Mouse (Mus musculus) heart, embryonic 16.5 days (tissue): ENCODE measurements around the gene Ufd1. TPM values are rescaled to one million over a fixed set of nuclear protein-coding genes. Genes with fewer than 3 reads are reported as not detected.

Source experiments
- ATAC-seq: fragments of 200-750 bp; cut with Nextera tagmentation; replicated peaks from 2 replicates; pipeline ENCODE4 v1.8.0; 2017; ENCODE audit warnings: moderate number of reproducible peaks; ENCODE audit not compliant: insufficient read depth, low FRiP score; ENCODE audit errors: extremely low read depth
- H3K27ac ChIP-seq: fragments of 300-500 bp; sonication (generic); 2 replicates; pipeline ENCODE4 v1.5.1; 2014; ENCODE audit warnings: mild to moderate bottlenecking, low read length, control low read depth, moderate library complexity
- H3K27me3 ChIP-seq: fragments of 300-500 bp; sonication (generic); 2 replicates; pipeline ENCODE4 v1.6.1; 2014; ENCODE audit warnings: low read length, mixed read lengths; ENCODE audit not compliant: control insufficient read depth, insufficient read depth
- H3K36me3 ChIP-seq: fragments of 300-500 bp; sonication (generic); 2 replicates; pipeline ENCODE4 v1.6.1; 2014; ENCODE audit not compliant: control insufficient read depth, insufficient read depth
- H3K4me1 ChIP-seq: fragments of 300-500 bp; sonication (generic); 2 replicates; pipeline ENCODE4 v1.6.1; 2014; ENCODE audit warnings: low read length, mixed read lengths; ENCODE audit not compliant: control insufficient read depth, insufficient read depth
- H3K4me2 ChIP-seq: fragments of 300-500 bp; sonication (generic); 2 replicates; pipeline ENCODE4 v1.6.1; 2014; ENCODE audit warnings: low read depth, mild to moderate bottlenecking, control low read depth, low read length
- H3K4me3 ChIP-seq: fragments of 300-500 bp; sonication (generic); 2 replicates; pipeline ENCODE4 v1.5.1; 2014; ENCODE audit warnings: mild to moderate bottlenecking, control low read depth, low read length
- H3K9ac ChIP-seq: fragments of 300-500 bp; sonication (generic); 2 replicates; pipeline ENCODE4 v1.6.1; 2014; ENCODE audit warnings: low read length, control low read depth
- H3K9me3 ChIP-seq: fragments of 300-500 bp; sonication (generic); replicated peaks from 2 replicates; pipeline ENCODE4 v1.6.1; 2016; ENCODE audit warnings: low read length; ENCODE audit not compliant: control insufficient read depth
- WGBS: fragments of 180-500 bp; shearing (Covaris S2); extraction: QIAGEN DNeasy Blood & Tissue Kit; methylation state at CpG from one replicate; pipeline ENCODE4 v1.1.7; 2014; 5-methylcytosine and 5-hydroxymethylcytosine counted together
- polyA plus RNA-seq: library from polyadenylated mRNA; unstranded; fragments of >200 nt; fragmentation: Nextera tagmentation; extraction: Ambion mirVana; gene quantifications from 2 replicates; pipeline ENCODE4 v1.2.1, GENCODE M21; 2015

The Ufd1 gene
- 67.9 and 75.5 TPM in 2 replicates for polyA plus RNA-seq

DNA sequence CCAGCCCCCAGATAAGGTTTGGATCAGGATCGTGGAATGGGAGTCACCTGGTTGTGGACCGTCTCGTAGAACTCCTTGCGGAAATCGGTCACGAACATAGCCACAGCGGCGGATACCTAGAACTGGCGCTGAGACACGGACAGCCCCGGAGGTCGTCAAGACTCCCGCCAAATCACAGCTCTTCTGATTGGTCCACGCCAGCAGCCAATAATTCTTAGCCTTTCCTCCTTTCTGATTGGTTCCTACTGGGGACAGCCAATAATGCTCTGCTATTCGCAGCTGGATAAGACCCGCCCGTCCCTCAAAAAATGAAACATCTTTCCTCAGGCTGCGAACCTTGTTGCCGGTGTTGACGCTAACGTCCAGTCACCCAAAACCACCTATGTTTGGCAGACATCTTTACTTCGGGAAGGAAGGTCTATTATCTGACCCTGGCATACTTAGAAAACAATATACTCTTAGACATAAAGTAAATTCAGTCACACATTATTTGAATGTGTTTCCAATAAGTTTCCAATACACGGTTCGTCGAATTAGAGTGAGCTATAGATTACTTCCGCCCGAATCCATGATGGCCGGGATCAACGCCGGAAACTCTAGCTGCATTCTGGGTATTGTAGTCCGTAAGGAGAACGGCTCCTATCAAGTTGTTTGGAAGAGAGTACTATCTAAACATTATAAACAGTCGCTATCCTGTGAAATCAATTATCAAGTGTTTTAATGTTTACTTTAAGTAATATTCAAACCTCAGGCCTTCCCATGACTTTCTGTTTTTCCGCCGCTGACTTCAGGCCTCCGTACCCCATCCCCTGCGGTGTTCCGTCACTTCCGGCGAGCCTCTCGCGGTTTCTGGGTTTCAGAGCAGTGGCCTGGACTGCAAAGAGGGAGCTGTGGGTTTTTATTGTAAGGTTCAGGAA lies at the start of gene Ufd1, which contains the start of gene Cdc45:
Ufd1 (plus strand) TSS at position 312 of the 917 bp plus-strand sequence.
Cdc45 (minus strand) TSS at position 520 of the 917 bp plus-strand sequence.
- Histone ChIP-seq H3K9me3 (no peaks in the 10 kb centered on the region), H3K27me3 (no peaks in the 10 kb centered on the region), H3K4me3 (peak within 1 kb of the TSS; percentile 68), H3K4me1 (peaks cover 16% of the 10 kb centered on the region), H3K9ac (peak within 1 kb of the TSS; percentile 83), H3K27ac (peak within 1 kb of the TSS; percentile 75), H3K36me3 (peaks cover 35% of the 10 kb centered on the region), H3K4me2 (peak within 1 kb of the TSS; percentile 95)
- under 1% methylated on average over 42 of the region's 42 CpGs for WGBS
- peak; percentile 94 for ATAC-seq

DNA sequence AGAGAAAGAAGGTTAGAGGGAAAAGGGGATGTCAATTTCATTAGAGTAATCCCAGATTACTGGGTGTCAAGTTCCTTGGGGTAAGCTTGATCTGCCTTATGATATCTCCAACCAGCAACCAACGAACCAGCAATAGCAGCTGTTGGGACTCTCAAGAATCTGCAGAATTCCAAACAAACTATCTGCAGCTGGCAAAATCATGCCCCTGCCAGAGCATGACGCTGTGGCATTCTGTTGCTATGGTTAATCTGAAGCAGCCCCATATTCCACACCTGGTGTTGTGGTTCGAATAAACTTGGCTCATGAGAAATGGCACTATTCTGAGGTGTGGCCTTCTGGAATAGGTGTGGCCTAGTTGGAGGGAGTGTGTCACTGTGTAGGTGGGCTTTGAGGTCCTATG lies 48.6 kb upstream of the Ufd1 start:
- no peak for ATAC-seq
- H3K4me3 ChIP-seq, result no peak overlapping the region
- no peak overlapping the region for H3K27ac ChIP-seq
- WGBS, result 65% methylated on average over 3 of the region's 3 CpGs
- no peaks in the 10 kb centered on the region for H3K27me3 ChIP-seq
- no peak overlapping the region for H3K4me2 ChIP-seq
- no peaks in the 10 kb centered on the region for H3K9me3 ChIP-seq
- H3K9ac ChIP-seq, result no peak overlapping the region
- H3K4me1 ChIP-seq, result no peaks in the 10 kb centered on the region
- no peaks in the 10 kb centered on the region for H3K36me3 ChIP-seq

DNA sequence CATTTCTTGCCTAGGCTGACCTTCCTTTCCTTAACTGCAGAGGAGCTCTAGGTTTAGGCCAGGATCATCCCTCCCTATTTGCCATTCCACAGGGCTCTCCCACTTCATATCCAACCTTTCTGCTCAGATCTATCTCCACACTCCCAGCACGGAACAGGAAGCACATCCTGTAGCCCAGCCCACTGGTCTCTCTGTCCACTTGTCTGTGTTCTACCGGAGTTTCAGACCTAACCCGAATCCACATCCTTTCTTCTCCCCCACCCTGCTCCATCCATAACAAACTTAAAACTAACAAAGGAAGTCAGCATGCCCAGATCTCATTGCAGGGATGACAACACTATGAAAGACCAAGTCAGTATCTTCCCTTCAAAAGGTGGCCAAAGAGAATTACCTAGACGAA lies 45.2 kb upstream of the Ufd1 start:
- Histone ChIP-seq H3K27ac (no peak overlapping the region), H3K9me3 (0 out of 2 replicates have a peak, but pooled peaks cover 1% of the 10 kb centered on the region), H3K4me2 (no peak overlapping the region), H3K9ac (no peak overlapping the region), H3K36me3 (no peaks in the 10 kb centered on the region), H3K4me1 (no peaks in the 10 kb centered on the region), H3K4me3 (no peak overlapping the region), H3K27me3 (no peaks in the 10 kb centered on the region)
- WGBS, result 55% methylated on average over 4 of the region's 4 CpGs
- no peak for ATAC-seq

DNA sequence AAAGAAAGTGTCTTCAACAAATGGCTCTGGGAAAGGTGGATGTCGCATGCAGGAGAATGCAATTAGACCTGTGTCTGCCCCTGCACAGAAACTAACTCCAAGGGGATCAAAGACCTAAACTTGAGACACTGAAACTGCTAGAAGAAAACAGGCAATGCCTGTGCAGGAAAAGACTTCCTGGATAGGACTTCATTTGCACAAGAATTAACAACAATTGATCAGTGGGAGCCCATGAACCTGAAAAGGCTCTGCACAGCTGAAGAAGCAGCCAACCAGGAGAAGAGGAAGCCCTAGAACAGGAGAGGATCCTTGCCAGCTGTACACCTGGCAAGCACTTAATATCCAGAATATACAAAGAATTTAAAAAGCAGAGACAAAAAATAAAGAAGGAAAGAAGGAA lies 42.1 kb upstream of the Ufd1 start:
- 80% methylated on average over 1 of the region's 1 CpGs for WGBS
- no peak overlapping the region for H3K4me3 ChIP-seq
- no peak overlapping the region for H3K9ac ChIP-seq
- no peaks in the 10 kb centered on the region; the same call in 1 of the 2 replicates for H3K27me3 ChIP-seq
- H3K4me1 ChIP-seq, result 0 out of 2 replicates have a peak, but pooled peaks cover 3% of the 10 kb centered on the region
- no peak for ATAC-seq
- peaks cover 4% of the 10 kb centered on the region; the same call in 1 of the 2 replicates for H3K9me3 ChIP-seq
- H3K36me3 ChIP-seq, result no peaks in the 10 kb centered on the region
- H3K4me2 ChIP-seq, result no peak overlapping the region
- no peak overlapping the region for H3K27ac ChIP-seq

DNA sequence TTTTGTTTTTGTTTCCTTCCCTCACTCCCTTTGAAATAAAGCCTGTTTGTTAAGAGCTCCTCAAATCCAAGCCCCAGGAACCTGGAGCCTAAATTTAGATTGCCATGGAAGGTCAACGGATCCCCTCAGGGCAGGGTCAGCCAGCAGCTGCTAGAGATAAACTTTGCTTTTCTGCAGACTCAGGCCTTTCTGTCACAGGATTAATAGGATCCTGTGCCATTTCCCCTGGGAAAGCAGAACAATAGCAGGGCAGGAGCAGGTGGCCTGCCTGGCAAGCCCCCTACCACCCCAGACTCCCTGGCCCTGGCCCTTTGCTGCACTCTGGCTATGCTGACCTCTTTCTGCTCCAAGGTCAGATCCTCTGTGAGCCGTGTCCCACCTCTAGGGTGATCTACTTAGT lies 37.6 kb upstream of the Ufd1 start:
- no peak overlapping the region for H3K4me3 ChIP-seq
- H3K4me1 ChIP-seq, result peaks cover 5% of the 10 kb centered on the region; the same call in 1 of the 2 replicates
- H3K27me3 ChIP-seq, result peaks cover 38% of the 10 kb centered on the region
- peak overlapping the region; percentile 7; the same call in 1 of the 2 replicates for H3K27ac ChIP-seq
- WGBS, result 17% methylated on average over 2 of the region's 2 CpGs
- no peak overlapping the region for H3K9ac ChIP-seq
- H3K36me3 ChIP-seq, result no peaks in the 10 kb centered on the region
- H3K4me2 ChIP-seq, result no peak overlapping the region
- no peak for ATAC-seq
- peaks cover 4% of the 10 kb centered on the region; the same call in 1 of the 2 replicates for H3K9me3 ChIP-seq

DNA sequence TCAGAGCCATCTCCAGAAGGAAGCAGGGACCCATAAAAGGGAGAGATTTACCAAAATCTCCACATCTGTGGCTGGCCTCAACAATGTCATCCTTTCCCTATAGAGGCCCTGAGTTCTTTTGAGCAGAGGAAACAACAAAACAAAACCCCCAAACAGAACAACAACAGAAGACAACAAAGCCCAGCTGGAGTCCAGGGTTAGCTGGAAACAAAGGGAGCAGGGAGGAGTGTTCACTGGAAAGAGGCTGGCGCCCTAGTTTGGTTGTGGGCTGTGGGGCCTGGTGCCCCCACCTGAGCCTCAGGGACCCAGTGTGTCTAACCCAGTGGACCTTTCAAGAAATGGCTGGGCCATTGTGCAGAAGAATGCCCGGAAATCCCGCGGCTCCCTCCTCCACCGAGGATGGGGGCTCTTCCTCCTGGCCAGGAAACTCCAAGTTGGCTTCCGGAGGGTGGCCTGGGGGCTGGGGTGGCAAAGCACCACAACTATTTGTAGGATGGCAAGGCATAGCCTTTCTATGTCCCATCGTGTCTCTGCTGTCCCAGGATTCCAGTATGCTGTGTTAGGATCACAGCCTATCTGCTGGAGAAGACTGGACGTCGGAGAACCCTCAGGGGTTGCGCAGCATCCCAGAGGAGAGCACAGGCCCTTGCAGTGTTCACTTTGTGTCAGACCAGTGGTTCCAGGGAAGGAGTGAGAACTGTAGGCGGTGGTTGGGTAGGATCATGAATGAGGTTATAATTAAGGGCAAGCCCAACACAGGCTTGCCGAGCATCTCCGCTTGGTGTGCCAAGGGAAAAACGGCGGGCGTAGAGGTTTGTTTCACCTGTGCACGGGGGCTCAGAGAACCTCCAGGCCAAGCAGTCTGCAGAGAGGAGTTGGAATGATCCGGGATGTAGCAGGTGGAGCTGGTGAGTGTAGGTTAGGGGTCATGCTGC lies 35.7 kb upstream of the Ufd1 start:
- Histone ChIP-seq H3K4me2 (peak overlapping the region; percentile 69), H3K36me3 (no peaks in the 10 kb centered on the region), H3K27me3 (peaks cover 41% of the 10 kb centered on the region), H3K27ac (peak overlapping the region; percentile 73), H3K9me3 (peaks cover 4% of the 10 kb centered on the region; the same call in 1 of the 2 replicates), H3K4me3 (peak overlapping the region; percentile 30), H3K9ac (0 out of 2 replicates have a peak overlapping the region, but pooled peaks have one; percentile 24), H3K4me1 (peaks cover 5% of the 10 kb centered on the region; the same call in 1 of the 2 replicates)
- WGBS, result 47% methylated on average over 18 of the region's 18 CpGs
- 0 out of 2 replicates have a peak, but pooled peaks have one; percentile 18 for ATAC-seq

DNA sequence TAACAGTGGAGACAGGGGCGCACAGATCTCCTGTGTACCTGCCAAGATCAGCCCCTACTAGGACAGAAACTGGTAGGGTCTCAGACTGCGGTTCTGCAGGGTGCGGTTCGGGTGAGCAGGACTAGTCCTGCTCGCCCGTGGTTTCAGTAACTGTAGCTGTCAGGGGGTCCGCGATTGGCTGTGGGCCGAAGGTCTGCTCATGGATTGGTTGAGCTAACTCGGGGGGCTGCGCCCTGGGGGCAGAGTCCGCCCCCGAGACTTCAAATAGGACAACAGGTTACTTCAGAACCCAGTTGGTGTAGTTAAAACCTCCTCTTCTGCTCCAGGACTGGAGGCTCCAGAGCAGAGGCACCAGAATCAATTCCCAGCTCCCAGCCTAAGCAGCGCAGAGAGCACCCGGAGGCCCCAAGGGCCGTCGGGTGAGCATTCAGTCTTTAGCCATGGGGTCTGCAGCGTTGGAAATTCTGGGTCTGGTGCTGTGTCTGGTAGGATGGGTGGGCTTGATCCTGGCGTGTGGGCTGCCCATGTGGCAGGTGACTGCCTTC lies 35.0 kb upstream of the Ufd1 start, which contains the start of gene Cldn5:
Cldn5 (plus strand) TSS at position 292 of the 545 bp plus-strand sequence.
- 10% methylated on average over 19 of the region's 19 CpGs for whole genome bisulfite sequencing
- Histone ChIP-seq H3K27ac (peak within 1 kb of the TSS; percentile 73), H3K4me2 (peak within 1 kb of the TSS; percentile 69), H3K27me3 (peaks cover 41% of the 10 kb centered on the region), H3K36me3 (no peaks in the 10 kb centered on the region), H3K4me3 (peak within 1 kb of the TSS; percentile 56), H3K9me3 (peaks cover under 1% of the 10 kb centered on the region; the same call in 1 of the 2 replicates), H3K9ac (peak within 1 kb of the TSS; percentile 68), H3K4me1 (peaks cover 5% of the 10 kb centered on the region; the same call in 1 of the 2 replicates)
- ATAC-seq, result peak; percentile 71
